Mouse (Mus musculus) CH12.LX (cell line): ENCODE data around the gene Agfg2. TPM values are rescaled to one million over a fixed set of nuclear protein-coding genes. Genes with fewer than 3 reads are reported as not detected.

ENCODE experiments used
- DNase-seq: peaks from one replicate; pipeline ENCODE4 v3.0.0-alpha.2; 2013; ENCODE audit errors: extremely low read depth
- H3K27ac ChIP-seq: 2 replicates; pipeline ENCODE4 v1.5.1; 2012; ENCODE audit warnings: low read depth, mild to moderate bottlenecking, control low read depth, moderate library complexity; ENCODE audit not compliant: insufficient read depth
- H3K27me3 ChIP-seq: replicated peaks from 2 replicates; pipeline ENCODE3; 2012; ENCODE audit warnings: inconsistent platforms
- H3K36me3 ChIP-seq, 2 experiments: replicated peaks in 1 of 2; 2 replicates each; pipeline versions ENCODE3 to v1.6.1; 2012; ENCODE audit warnings: inconsistent platforms in 1 of 2, low read length in 1 of 2, mild to moderate bottlenecking in 1 of 2, mixed read lengths in 1 of 2, moderate library complexity in 1 of 2; ENCODE audit not compliant: control insufficient read depth in 1 of 2, insufficient read depth in 1 of 2
- H3K4me1 ChIP-seq, 2 experiments: 2 replicates each; pipeline ENCODE4 v1.6.1; 2012; ENCODE audit warnings: inconsistent platforms in 1 of 2, moderate library complexity in 1 of 2; ENCODE audit not compliant: insufficient read depth in 2 of 2, control insufficient read depth in 1 of 2
- H3K4me2 ChIP-seq: 2 replicates; pipeline ENCODE4 v1.6.1; 2012; ENCODE audit warnings: low read depth, mild to moderate bottlenecking, control low read depth; ENCODE audit not compliant: poor library complexity, insufficient read depth, severe bottlenecking
- H3K4me3 ChIP-seq, 3 experiments: fragments of 150-350 bp in 1 of 3; sonication (generic) in 1 of 3; replicated peaks in 1 of 3; 2 replicates each; pipeline versions ENCODE3 to v1.5.1; 2011 to 2012; ENCODE audit warnings: low read depth in 2 of 3, low read length in 2 of 3, mild to moderate bottlenecking in 2 of 3, moderate library complexity in 2 of 3, control low read depth in 1 of 3, improper control_type of control experiment in 1 of 3, inconsistent platforms in 1 of 3, mixed read lengths in 1 of 3; ENCODE audit not compliant: poor library complexity in 1 of 3
- H3K79me2 ChIP-seq: replicated peaks from 2 replicates; pipeline ENCODE4 v1.6.1; 2012; ENCODE audit warnings: mild to moderate bottlenecking, moderate library complexity; ENCODE audit not compliant: control insufficient read depth, poor library complexity, insufficient read depth, severe bottlenecking; ENCODE audit errors: extremely low read depth
- H3K9ac ChIP-seq: 2 replicates; pipeline ENCODE4 v1.6.1; 2012; ENCODE audit warnings: low read depth, mild to moderate bottlenecking, control low read depth, moderate library complexity; ENCODE audit not compliant: insufficient read depth
- H3K9me3 ChIP-seq: replicated peaks from 2 replicates; pipeline ENCODE3; 2012; ENCODE audit warnings: low read length, inconsistent platforms, mixed read lengths
- BHLHE40 ChIP-seq: IDR thresholded peaks from 2 replicates; pipeline ENCODE4 v1.6.1; 2011; ENCODE audit warnings: mild to moderate bottlenecking, low read depth, low read length, improper control_type of control experiment
- CHD1 ChIP-seq: IDR thresholded peaks from 2 replicates; pipeline ENCODE4 v1.6.1; 2012; ENCODE audit warnings: low read depth, low read length, improper control_type of control experiment, inconsistent platforms
- ELF1 ChIP-seq: IDR thresholded peaks from 2 replicates; pipeline ENCODE4 v1.6.1; 2014; ENCODE audit warnings: low read depth, mild to moderate bottlenecking, inconsistent platforms, low read length, improper control_type of control experiment
- ETS1 ChIP-seq: conservative IDR thresholded peaks from 2 replicates; pipeline ENCODE4 v1.6.1; 2012; ENCODE audit warnings: low read depth, mild to moderate bottlenecking, inconsistent platforms, low read length, improper control_type of control experiment, moderate library complexity
- GABPA ChIP-seq: IDR thresholded peaks from 2 replicates; pipeline ENCODE4 v1.6.1; 2012; ENCODE audit warnings: low read depth, low read length, improper control_type of control experiment, inconsistent platforms; ENCODE audit not compliant: insufficient replicate concordance
- HCFC1 ChIP-seq: IDR thresholded peaks from 2 replicates; pipeline ENCODE4 v1.6.1; 2012; ENCODE audit warnings: low read depth, mild to moderate bottlenecking, inconsistent platforms, low read length, improper control_type of control experiment
- IRF4 ChIP-seq: IDR thresholded peaks from 2 replicates; pipeline ENCODE4 v1.6.1; 2014; ENCODE audit warnings: low read depth, mild to moderate bottlenecking, inconsistent platforms, low read length, improper control_type of control experiment
- KAT2A ChIP-seq: IDR thresholded peaks from 2 replicates; pipeline ENCODE4 v1.6.1; 2012; ENCODE audit warnings: low read length, improper control_type of control experiment, inconsistent platforms; ENCODE audit not compliant: insufficient replicate concordance
- MAZ ChIP-seq: IDR thresholded peaks from 2 replicates; pipeline ENCODE4 v1.6.1; 2012; ENCODE audit warnings: low read depth, mild to moderate bottlenecking, inconsistent platforms, low read length, improper control_type of control experiment, moderate library complexity
- MXI1 ChIP-seq: IDR thresholded peaks from 2 replicates; pipeline ENCODE4 v1.6.1; 2011; ENCODE audit warnings: mild to moderate bottlenecking, low read depth, low read length, improper control_type of control experiment
- MYC ChIP-seq: IDR thresholded peaks from 2 replicates; pipeline ENCODE4 v1.6.1; 2011; ENCODE audit warnings: low read depth, mild to moderate bottlenecking, improper control_type of control experiment, low read length
- NRF1 ChIP-seq: IDR thresholded peaks from 2 replicates; pipeline ENCODE4 v1.6.1; 2014; ENCODE audit warnings: low read depth, mild to moderate bottlenecking, inconsistent platforms, low read length, improper control_type of control experiment, moderate library complexity
- POLR2AphosphoS2 ChIP-seq: IDR thresholded peaks from 2 replicates; pipeline ENCODE4 v1.6.1; 2011; ENCODE audit warnings: low read depth, low read length, improper control_type of control experiment
- SIN3A ChIP-seq: IDR thresholded peaks from 2 replicates; pipeline ENCODE4 v1.6.1; 2012; ENCODE audit warnings: low read length, improper control_type of control experiment, inconsistent platforms
- TCF12 ChIP-seq: IDR thresholded peaks from 2 replicates; pipeline ENCODE4 v1.6.1; 2014; ENCODE audit warnings: low read depth, mild to moderate bottlenecking, inconsistent platforms, low read length, improper control_type of control experiment
- USF2 ChIP-seq: conservative IDR thresholded peaks from 2 replicates; pipeline ENCODE4 v1.6.1; 2011; ENCODE audit warnings: low read depth, low read length, improper control_type of control experiment
- ZKSCAN1 ChIP-seq: IDR thresholded peaks from 2 replicates; pipeline ENCODE4 v1.6.1; 2012; ENCODE audit warnings: low read depth, inconsistent platforms, low read length, improper control_type of control experiment, borderline replicate concordance
- ZNF384 ChIP-seq: IDR thresholded peaks from 2 replicates; pipeline ENCODE4 v1.6.1; 2012; ENCODE audit warnings: low read depth, low read length, improper control_type of control experiment, inconsistent platforms
- dilution Hi-C: fragments of 300-500 bp; cut with MboI; formaldehyde crosslinking; loops from 2 replicates; pipeline ENCODE4 v1.14.3; 2020; ENCODE audit warnings: low sequenced_read_pairs; ENCODE audit not compliant: extremely low pct_unique_long_range_greater_than_20kb, extremely low pct_ligation_motif_present
- in situ Hi-C: fragments of 300-500 bp; cut with MboI; formaldehyde crosslinking; loops from 3 replicates; pipeline ENCODE4 v1.14.3; 2019; ENCODE audit warnings: low sequenced_read_pairs, low pct_ligation_motif_present, low pct_unique_long_range_greater_than_20kb, mixed read lengths
- polyA plus RNA-seq: library from polyadenylated mRNA; unstranded; fragments of >175 nt; gene quantifications from 2 replicates; pipeline ENCODE4 v1.2.1, GENCODE M21; 2012; ENCODE audit warnings: low read depth; ENCODE audit not compliant: insufficient read length
- total RNA-seq, 2 experiments: library from RNA; depleted of rRNA; stranded (reverse); fragments of 300-350 nt in 1 of 2; fragments of >200 nt in 1 of 2; gene quantifications; 2 replicates each; pipeline ENCODE4 v1.2.3; 2012 to 2014

Gene Agfg2
- total and polyA plus RNA-seq, 3 experiments = 8.7 to 16.7 (median 13.4) TPM

DNA sequence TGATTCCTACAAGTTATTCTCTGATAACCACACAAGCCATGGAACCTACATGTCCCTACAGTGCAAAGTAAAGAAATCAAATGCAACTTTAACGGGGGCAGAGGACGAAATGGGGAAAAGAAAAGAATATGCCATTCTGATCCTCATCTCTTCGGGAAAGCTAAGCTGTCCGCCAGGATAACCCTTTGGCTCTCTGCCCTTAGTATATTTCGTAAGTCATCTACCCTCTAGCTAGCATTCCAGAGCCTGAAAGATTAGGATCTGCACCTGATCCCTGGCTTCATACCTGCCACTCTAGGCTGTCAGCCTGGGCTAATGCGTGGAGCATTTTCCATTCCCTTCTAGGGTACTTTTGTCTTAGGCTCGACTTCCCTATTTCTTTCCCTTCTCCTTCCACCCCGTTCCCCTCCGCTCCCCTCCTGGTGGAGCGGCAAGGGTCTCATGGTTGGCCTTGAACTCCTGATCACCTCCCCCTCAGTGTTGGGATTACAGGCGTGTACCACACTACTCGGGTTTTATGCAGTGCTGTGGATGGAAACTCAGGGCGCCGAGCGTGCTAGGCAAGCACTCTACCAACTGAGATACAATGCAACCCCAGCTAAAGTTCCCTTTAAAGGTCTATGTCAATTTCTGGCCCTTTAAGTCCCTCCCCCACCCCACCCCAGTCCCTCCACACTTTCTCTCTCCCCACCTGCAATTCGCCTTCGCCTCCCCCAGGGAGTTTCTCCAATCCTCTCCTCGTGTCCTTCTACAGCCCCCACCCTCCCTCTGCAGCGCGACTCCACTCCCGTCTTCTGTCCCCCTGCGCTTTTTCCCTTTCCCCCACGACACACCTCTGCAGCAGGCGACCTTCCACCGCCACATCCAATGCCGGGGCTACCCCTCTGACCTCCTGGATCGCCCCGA lies 885 bp downstream of the Agfg2 start:
- dilution Hi-C loops = no loop called here
- TF ChIP-seq USF2 (no peak), ETS1 (no peak), BHLHE40 (0 out of 2 replicates have a peak, but pooled peaks have one; percentile 11), MYC (no peak), MAZ (0 out of 2 replicates have a peak, but pooled peaks have one; percentile 28), SIN3A (peak; percentile 15), ZKSCAN1 (no peak), GABPA (no peak), HCFC1 (no peak), CHD1 (no peak), KAT2A (0 out of 2 replicates have a peak, but pooled peaks have one; percentile 13)
- H3K9me3 ChIP-seq = no peaks in the 10 kb centered on the region
- peak overlapping the region; percentile 59 to 69 (median 63) for H3K4me3 ChIP-seq
- H3K4me2 ChIP-seq = peak overlapping the region; percentile 42
- H3K27me3 ChIP-seq = no peaks in the 10 kb centered on the region
- H3K27ac ChIP-seq = no peak overlapping the region
- in situ Hi-C loops = no loop called here
- peaks cover 0 to 28% of the 10 kb centered on the region in 2 experiments for H3K36me3 ChIP-seq
- peaks cover 0 to 31% of the 10 kb centered on the region in 2 experiments; a peak in 2 of 4 replicates for H3K4me1 ChIP-seq
- DNase-seq = peak; percentile 62
- peaks cover 4% of the 10 kb centered on the region; the same call in 1 of the 2 replicates for H3K79me2 ChIP-seq
- H3K9ac ChIP-seq = peak overlapping the region; percentile 17

DNA sequence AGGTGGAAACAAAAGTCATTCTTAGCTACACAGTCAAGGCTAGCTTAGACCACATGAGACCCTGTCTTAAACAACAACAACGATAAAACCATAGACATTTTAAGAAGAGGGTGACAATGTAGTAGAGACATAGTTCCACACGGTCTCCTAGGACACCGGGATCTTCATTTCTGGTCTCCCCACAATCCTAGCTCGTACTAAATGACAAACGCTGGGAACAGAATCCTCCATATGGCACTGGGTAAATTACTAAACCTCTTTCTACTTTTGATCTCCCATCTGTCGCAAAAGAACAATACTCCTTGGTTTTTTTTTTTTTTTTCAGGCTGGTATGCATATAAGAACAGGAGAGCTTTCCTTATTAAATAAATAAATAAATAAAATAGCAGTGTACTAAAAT lies 2.0 kb downstream of the Agfg2 start:
- Histone ChIP-seq H3K36me3 (peaks cover 0 to 37% of the 10 kb centered on the region in 2 experiments), H3K79me2 (peaks cover 4% of the 10 kb centered on the region; the same call in 1 of the 2 replicates), H3K4me3 (no peak overlapping the region), H3K9me3 (no peaks in the 10 kb centered on the region), H3K4me2 (no peak overlapping the region), H3K9ac (no peak overlapping the region), H3K27me3 (no peaks in the 10 kb centered on the region), H3K4me1 (peaks cover 0 to 31% of the 10 kb centered on the region in 2 experiments; a peak in 2 of 4 replicates), H3K27ac (no peak overlapping the region)
- TF ChIP-seq MXI1 (no peak), SIN3A (no peak), IRF4 (no peak), ZNF384 (no peak), MAZ (no peak), HCFC1 (no peak), ELF1 (no peak), POLR2AphosphoS2 (no peak), NRF1 (no peak), TCF12 (no peak)
- in situ Hi-C loops (no loop called here), dilution Hi-C loops (no loop called here)
- DNase-seq = no peak
